Mouse (Mus musculus) MEL (cell line): ENCODE measurements at regions not wholly inside any gene's neighbourhood (a gene's known extent, or its start where the extent isn't known, plus 50 kb on each side); places are given as distances from the start of the nearest gene placed in this dataset.

Experiments
- DNase-seq: peaks from one replicate; pipeline ENCODE4 v3.0.0; 2011; ENCODE audit warnings: low read depth, low spot score
- H3K27ac ChIP-seq: 2 replicates; pipeline ENCODE4 v1.5.1; 2012; ENCODE audit warnings: low read depth, mild to moderate bottlenecking, control low read depth, low read length, moderate library complexity; ENCODE audit not compliant: control insufficient read depth
- H3K27me3 ChIP-seq, 2 experiments: fragments of 150-350 bp in 1 of 2; sonication (generic) in 1 of 2; 2 replicates each; pipeline ENCODE4 v1.6.1; 2012; ENCODE audit warnings: low read length in 2 of 2, mild to moderate bottlenecking in 2 of 2, improper control_type of control experiment in 1 of 2, moderate library complexity in 1 of 2; ENCODE audit not compliant: insufficient read depth in 2 of 2, control insufficient read depth in 1 of 2
- H3K36me3 ChIP-seq, 2 experiments: 2 replicates each; pipeline ENCODE4 v1.6.1; 2012 to 2014; ENCODE audit warnings: low read length in 2 of 2, improper control_type of control experiment in 1 of 2, inconsistent platforms in 1 of 2, mild to moderate bottlenecking in 1 of 2; ENCODE audit not compliant: insufficient read depth in 2 of 2, control insufficient read depth in 1 of 2
- H3K4me1 ChIP-seq, 2 experiments: fragments of 150-350 bp in 1 of 2; sonication (generic) in 1 of 2; 2 replicates each; pipeline ENCODE4 v1.6.1; 2012; ENCODE audit warnings: low read length in 2 of 2, improper control_type of control experiment in 1 of 2, mild to moderate bottlenecking in 1 of 2; ENCODE audit not compliant: insufficient read depth in 2 of 2, control insufficient read depth in 1 of 2
- H3K4me3 ChIP-seq, 2 experiments: fragments of 150-350 bp in 1 of 2; sonication (generic) in 1 of 2; 2 replicates each; pipeline ENCODE4 v1.5.1; 2012; ENCODE audit warnings: low read depth in 2 of 2, low read length in 2 of 2, mild to moderate bottlenecking in 2 of 2, moderate library complexity in 2 of 2, control low read depth in 1 of 2, improper control_type of control experiment in 1 of 2; ENCODE audit not compliant: control insufficient read depth in 1 of 2, insufficient read depth in 1 of 2
- H3K79me2 ChIP-seq: 2 replicates; pipeline ENCODE4 v1.6.1; 2012; ENCODE audit warnings: mild to moderate bottlenecking, low read length, moderate library complexity; ENCODE audit not compliant: control insufficient read depth, poor library complexity, insufficient read depth
- H3K9ac ChIP-seq: 2 replicates; pipeline ENCODE4 v1.6.1; 2012; ENCODE audit warnings: low read depth, mild to moderate bottlenecking, control low read depth, low read length, moderate library complexity; ENCODE audit not compliant: control insufficient read depth, poor library complexity, severe bottlenecking
- H3K9me3 ChIP-seq: fragments of 150-350 bp; sonication (generic); replicated peaks from 2 replicates; pipeline ENCODE4 v1.6.1; 2012; ENCODE audit warnings: mild to moderate bottlenecking, low read length, improper control_type of control experiment, moderate library complexity; ENCODE audit not compliant: insufficient read depth
- BHLHE40 ChIP-seq: IDR thresholded peaks from 2 replicates; pipeline ENCODE4 v1.6.1; 2012; ENCODE audit warnings: low read depth, mild to moderate bottlenecking, inconsistent platforms, low read length, improper control_type of control experiment, borderline replicate concordance
- CHD2 ChIP-seq: IDR thresholded peaks from 2 replicates; pipeline ENCODE4 v1.6.1; 2011; ENCODE audit warnings: low read length, improper control_type of control experiment
- E2F4 ChIP-seq: IDR thresholded peaks from 2 replicates; pipeline ENCODE4 v1.6.1; 2011; ENCODE audit warnings: low read depth, low read length, improper control_type of control experiment, borderline replicate concordance
- HCFC1 ChIP-seq: IDR thresholded peaks from 2 replicates; pipeline ENCODE4 v1.6.1; 2012; ENCODE audit warnings: low read depth, mild to moderate bottlenecking, inconsistent platforms, low read length, improper control_type of control experiment, moderate library complexity
- JUND ChIP-seq: IDR thresholded peaks from 2 replicates; pipeline ENCODE4 v1.6.1; 2011; ENCODE audit warnings: low read depth, mild to moderate bottlenecking, improper control_type of control experiment, low read length
- MAFK ChIP-seq: IDR thresholded peaks from 2 replicates; pipeline ENCODE4 v1.6.1; 2011; ENCODE audit warnings: low read depth, mild to moderate bottlenecking, low read length, improper control_type of control experiment, borderline replicate concordance
- MAX ChIP-seq: IDR thresholded peaks from 2 replicates; pipeline ENCODE4 v1.6.1; 2011; ENCODE audit warnings: low read length, improper control_type of control experiment
- MAZ ChIP-seq: IDR thresholded peaks from 2 replicates; pipeline ENCODE4 v1.6.1; 2012; ENCODE audit warnings: low read depth, mild to moderate bottlenecking, inconsistent platforms, low read length, improper control_type of control experiment
- NRF1 ChIP-seq: IDR thresholded peaks from 2 replicates; pipeline ENCODE4 v1.6.1; 2014; ENCODE audit warnings: low read depth, mild to moderate bottlenecking, inconsistent platforms, low read length, improper control_type of control experiment, moderate library complexity; ENCODE audit not compliant: poor library complexity, insufficient read depth, severe bottlenecking
- POLR2A ChIP-seq, 2 experiments: IDR thresholded peaks; 2 replicates each; pipeline ENCODE4 v1.6.1; 2011 to 2012; ENCODE audit warnings: low read length in 2 of 2, mild to moderate bottlenecking in 2 of 2, control low read depth in 1 of 2, improper control_type of control experiment in 1 of 2, low read depth in 1 of 2, moderate library complexity in 1 of 2; ENCODE audit not compliant: control insufficient read depth in 1 of 2, insufficient read depth in 1 of 2, poor library complexity in 1 of 2
- POLR2AphosphoS2 ChIP-seq: IDR thresholded peaks from 2 replicates; pipeline ENCODE4 v1.6.1; 2011; ENCODE audit warnings: low read length, improper control_type of control experiment
- POLR2AphosphoS5 ChIP-seq: IDR thresholded peaks from 2 replicates; pipeline ENCODE4 v1.6.1; 2012; ENCODE audit warnings: low read depth, borderline replicate concordance, mild to moderate bottlenecking, inconsistent platforms, low read length, moderate library complexity, mixed read lengths
- TAL1 ChIP-seq: IDR thresholded peaks from 2 replicates; pipeline ENCODE4 v1.6.1; 2012; ENCODE audit warnings: mild to moderate bottlenecking, inconsistent platforms, low read length, moderate library complexity, mixed read lengths
- TCF12 ChIP-seq: IDR thresholded peaks from 2 replicates; pipeline ENCODE4 v1.6.1; 2014; ENCODE audit warnings: low read depth, mild to moderate bottlenecking, inconsistent platforms, low read length, improper control_type of control experiment, moderate library complexity
- USF1 ChIP-seq: IDR thresholded peaks from 2 replicates; pipeline ENCODE4 v1.6.1; 2014; ENCODE audit warnings: low read depth, mild to moderate bottlenecking, inconsistent platforms, low read length, improper control_type of control experiment, moderate library complexity
- USF2 ChIP-seq, 2 experiments: IDR thresholded peaks; 2 replicates each; pipeline ENCODE4 v1.6.1; 2011 to 2012; ENCODE audit warnings: improper control_type of control experiment in 2 of 2, low read length in 2 of 2, borderline replicate concordance in 1 of 2, inconsistent platforms in 1 of 2, low read depth in 1 of 2, mild to moderate bottlenecking in 1 of 2; ENCODE audit not compliant: insufficient read depth in 1 of 2
- ZMIZ1 ChIP-seq: IDR thresholded peaks from 2 replicates; pipeline ENCODE4 v1.6.1; 2012; ENCODE audit warnings: low read depth, mild to moderate bottlenecking, inconsistent platforms, low read length, improper control_type of control experiment, moderate library complexity

GRCm38 (mm10) chr12:97978668-97979067, 280.6 kb downstream of the Galc start:
- H3K36me3 ChIP-seq: no peaks in the 10 kb centered on the region
- no peaks in the 10 kb centered on the region for H3K4me1 ChIP-seq
- H3K27ac ChIP-seq: no peak overlapping the region
- TF ChIP-seq USF1 (no peak), MAZ (no peak), MAX (no peak), BHLHE40 (no peak), USF2 (IDR thresholded peaks at IDR 0.05; ENCODE audit: borderline replicate concordance in 1 of 2, insufficient read depth in 1 of 2, low read depth in 1 of 2, low read length in 2 of 2) (no peak), ZMIZ1 (no peak), JUND (no peak), POLR2A (IDR thresholded peaks at IDR 0.05; ENCODE audit: control insufficient read depth in 1 of 2, insufficient read depth in 1 of 2, low read depth in 1 of 2, low read length in 2 of 2, poor library complexity in 1 of 2) (no peak), E2F4 (no peak), HCFC1 (no peak), TAL1 (no peak), POLR2AphosphoS2 (no peak), TCF12 (no peak), NRF1 (no peak), MAFK (no peak), POLR2AphosphoS5 (no peak)
- no peak for DNase-seq
- H3K27me3 ChIP-seq: no peaks in the 10 kb centered on the region
- H3K4me3 ChIP-seq: no peak overlapping the region
- no peaks in the 10 kb centered on the region for H3K79me2 ChIP-seq
- H3K9me3 ChIP-seq: no peaks in the 10 kb centered on the region
- H3K9ac ChIP-seq: no peak overlapping the region

- H3K4me1 ChIP-seq: no peaks in the 10 kb centered on the region
- TF ChIP-seq CHD2: no peak
- TF ChIP-seq TCF12: no peak
- no peak for TF ChIP-seq USF1
- no peaks in the 10 kb centered on the region for H3K9me3 ChIP-seq
- no peaks in the 10 kb centered on the region for H3K27me3 ChIP-seq
- H3K36me3 ChIP-seq: no peaks in the 10 kb centered on the region
- DNase-seq: no peak
- no peaks in the 10 kb centered on the region for H3K79me2 ChIP-seq
- no peak overlapping the region for H3K4me3 ChIP-seq
- H3K9ac ChIP-seq: no peak overlapping the region
- no peak overlapping the region for H3K27ac ChIP-seq
Observed at GRCm38 (mm10) chr12:97978178-97978651, 281.0 kb downstream of the Galc start.
